Mouse (Mus musculus): ENCODE measurements at regions not wholly inside any gene's neighbourhood (a gene's known extent, or its start where the extent isn't known, plus 50 kb on each side); places are given as distances from the start of the nearest gene placed in this dataset.

DNA sequence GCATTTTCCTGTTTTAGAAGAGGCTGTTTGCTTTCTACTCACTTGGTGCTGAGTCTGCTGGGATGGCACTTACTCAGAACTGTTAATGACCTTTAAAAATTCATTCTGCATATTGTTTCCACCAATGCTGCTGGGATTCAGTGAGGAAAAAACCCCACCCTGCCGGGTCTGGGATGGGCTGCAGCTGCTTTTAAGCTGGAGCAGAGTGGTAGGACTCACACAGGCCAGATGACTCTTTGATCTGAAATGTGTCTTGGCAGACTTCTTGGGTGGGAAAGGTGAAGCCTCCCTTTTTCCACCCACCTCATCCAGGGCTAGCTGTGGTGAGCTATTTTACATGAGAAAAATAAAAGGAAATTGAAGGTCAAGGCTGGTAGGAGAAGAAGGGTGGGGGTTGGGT lies 56.4 kb upstream of the Ddhd1 start:
- DNase-seq, result no peak

DNA sequence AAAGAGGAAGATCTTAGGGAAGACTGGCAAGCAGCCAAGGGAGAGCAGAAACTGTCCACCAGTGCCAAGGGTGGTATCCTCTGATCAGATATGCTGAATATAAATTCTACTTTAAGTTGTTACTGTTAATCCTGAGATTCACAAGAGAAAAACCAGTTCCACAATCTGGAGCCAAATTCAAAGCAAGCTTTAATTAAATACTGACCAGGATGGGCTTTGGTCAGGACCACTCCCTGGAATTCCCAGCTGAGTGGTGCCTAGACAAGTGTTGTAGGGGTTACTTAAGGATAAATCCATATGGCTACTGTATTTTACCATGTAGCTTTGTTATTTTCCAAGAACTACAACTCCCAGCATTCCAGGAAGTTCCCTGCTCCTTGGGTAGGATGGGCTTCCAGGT lies 56.8 kb upstream of the Ddhd1 start:
- DNase-seq, result no peak

DNA sequence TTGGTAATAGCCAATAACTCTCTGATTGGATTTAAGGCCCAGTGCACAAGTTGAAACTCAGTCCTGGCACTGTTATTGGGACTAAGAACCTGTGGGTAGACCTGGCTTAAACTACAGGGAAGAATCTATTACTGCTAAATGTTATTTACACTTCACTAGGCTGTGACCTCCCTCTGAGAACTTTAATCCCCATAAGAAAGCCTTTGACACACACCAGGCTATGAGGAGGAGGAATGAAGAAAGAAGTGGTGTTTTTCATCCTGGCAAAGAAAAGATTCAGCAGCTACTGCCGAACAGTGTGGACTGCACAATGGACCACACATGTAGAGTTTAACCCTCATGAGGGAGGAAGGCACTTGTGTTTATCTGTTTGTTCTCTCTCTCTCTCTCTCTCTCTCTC lies 58.2 kb upstream of the Ddhd1 start:
- DNase-seq, result no peak

DNA sequence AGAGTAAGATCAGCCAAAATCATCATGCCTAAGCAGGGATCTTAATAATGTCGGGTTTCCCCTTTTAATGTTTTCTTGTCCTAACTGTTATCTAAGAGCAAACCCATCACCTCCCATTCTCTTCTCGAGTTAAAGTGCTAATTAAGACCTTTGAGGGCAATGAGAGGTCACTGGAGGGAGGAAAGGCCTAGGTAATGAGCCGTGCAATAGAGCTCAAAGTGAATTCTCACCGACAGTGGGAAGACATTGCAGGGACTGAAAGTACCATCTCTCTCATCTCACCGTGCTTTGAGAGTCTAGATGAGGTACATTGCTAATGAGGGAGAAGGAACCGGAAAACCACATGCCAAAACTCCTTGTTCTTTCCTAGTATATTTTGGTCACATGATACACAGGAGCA lies 64.9 kb upstream of the Ddhd1 start:
- DNase-seq, result no peak

DNA sequence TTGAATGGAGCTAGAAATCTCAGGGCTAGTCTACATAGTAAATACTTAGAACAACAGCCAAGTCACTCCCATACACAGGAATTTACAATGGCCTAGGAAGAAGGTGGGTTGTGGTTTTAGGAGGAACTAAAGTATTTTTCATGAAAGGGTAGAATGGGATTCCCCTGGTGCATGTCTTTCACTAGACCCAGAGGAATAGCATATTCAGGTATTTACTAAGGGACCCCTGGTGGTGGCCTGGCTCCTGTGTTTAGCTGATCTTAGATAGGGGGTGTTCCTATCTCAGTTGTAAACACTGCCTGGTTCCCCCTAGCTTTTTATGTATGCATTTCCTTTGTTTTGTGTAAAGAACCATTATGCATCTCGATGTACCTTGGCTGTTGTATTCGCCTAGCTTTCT lies 66.4 kb upstream of the Ddhd1 start:
- DNase-seq, result no peak

DNA sequence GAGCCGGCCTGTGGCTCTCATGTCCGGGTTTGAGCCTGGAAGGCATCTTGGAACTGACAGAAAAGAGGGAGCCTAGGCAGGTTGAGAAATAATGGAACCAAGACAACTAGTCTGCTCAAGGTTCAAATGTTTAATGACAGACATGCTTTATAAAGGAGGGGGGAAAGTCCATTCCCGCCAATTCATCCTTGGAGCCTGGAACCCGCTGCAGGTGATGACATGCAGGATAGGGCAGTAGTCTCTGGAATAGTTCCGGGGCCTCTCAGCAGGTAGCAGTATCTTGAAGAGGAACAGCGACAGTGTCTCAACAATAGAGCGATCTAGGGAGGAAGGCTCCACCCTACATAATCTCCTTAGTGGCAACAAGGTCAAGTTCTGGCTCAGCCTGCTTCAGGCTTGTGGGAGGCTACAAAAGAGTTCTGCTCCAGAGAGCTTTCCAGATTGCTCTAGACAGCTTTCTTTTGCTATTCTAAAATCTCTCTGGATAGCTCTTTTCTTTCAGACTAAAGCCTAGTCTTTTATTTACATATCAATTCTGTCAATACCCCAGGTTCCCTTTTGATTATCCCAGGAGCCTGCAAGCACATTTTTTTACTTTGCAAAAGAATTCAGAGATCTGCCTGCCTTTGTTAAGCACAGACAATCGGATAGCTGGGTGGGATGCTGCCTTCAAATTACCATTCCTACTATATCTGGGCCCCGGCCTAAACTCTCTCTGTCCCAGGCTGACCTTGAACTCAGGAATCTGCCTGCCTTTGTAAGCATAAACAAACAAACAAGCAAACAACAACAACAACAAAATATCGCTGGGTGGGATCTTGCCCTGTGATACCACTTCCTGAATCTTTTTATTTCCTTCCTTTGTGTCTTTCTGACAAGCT lies 76.8 kb upstream of the Ddhd1 start:
- no peak for DNase-seq

DNA sequence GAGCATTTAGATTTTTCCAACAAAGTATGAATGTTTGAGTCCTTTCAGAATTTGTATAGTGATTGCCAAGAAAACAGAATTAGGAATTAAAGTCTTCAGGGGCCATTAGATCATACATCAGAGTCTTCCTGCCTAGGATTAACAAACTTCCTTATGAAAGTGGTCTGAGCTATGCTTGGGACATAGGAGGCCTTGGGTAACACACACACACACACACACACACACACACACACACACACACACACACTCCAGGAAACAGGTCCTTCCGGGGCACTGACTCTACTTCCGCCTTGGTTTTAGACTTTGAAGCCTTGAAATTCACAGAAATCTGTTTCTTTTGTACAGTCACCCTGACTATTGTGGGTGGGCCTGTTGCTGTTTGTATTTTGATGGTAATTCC lies 80.0 kb upstream of the Ddhd1 start:
- DNase-seq, result no peak

DNA sequence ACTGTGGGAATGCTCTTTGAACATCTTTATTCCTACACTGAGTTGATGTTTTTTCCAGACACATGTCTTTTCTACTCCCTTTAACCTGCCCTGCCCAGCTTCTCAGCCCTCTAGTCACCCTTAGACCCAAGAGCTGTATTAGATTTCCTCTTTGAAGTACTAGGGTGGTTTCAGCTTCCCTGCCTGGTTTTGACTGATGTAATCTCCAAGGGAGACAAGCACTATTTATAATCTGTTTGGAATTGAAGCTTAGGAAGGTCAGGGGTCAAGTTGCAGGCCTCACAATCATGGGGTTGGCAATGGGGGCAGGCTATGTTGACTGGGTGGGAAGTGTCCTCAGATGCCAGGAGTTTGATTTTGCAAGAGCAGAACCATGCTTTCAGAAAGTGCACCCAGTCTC lies 81.7 kb upstream of the Ddhd1 start:
- no peak for DNase-seq

DNA sequence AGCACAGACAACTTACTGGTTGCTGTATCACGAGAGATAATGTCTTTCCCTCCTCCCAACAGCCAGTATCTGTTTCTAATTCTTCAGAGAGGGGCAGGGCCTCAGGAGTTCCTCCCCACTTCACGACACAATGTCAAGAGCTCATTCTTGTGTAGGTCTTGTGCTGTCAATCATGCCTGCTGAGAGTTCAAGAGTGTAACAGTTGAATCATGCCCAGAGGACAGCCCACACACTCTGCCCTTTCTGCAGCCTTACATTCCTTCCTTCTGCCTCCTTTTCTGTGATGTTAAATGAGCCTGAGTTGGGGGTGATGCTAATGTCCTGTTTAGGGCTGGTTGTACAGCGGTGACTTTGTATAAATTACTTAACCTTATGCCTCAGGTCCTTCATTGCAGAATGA lies 82.7 kb upstream of the Ddhd1 start:
- DNase-seq, result no peak

DNA sequence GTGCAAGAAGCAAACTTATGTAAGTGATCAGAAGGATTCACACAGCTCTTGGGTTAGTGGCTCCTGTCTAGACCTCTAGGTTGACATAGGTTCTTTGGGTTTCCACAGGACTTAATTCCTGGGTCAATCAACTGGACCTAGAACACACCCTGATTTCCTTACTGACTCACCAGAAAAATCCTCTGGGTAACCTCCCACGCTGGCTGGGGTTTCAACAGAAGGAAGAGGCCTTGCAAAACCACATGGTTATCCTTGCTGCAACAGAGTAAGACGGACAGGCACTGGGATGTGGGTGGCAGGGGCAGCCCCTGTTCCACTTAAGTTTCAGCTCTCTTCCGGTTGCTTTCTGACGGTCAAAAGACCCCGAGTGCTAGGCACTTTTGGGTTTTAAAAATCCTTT lies 88.2 kb upstream of the Ddhd1 start:
- no peak for DNase-seq

DNA sequence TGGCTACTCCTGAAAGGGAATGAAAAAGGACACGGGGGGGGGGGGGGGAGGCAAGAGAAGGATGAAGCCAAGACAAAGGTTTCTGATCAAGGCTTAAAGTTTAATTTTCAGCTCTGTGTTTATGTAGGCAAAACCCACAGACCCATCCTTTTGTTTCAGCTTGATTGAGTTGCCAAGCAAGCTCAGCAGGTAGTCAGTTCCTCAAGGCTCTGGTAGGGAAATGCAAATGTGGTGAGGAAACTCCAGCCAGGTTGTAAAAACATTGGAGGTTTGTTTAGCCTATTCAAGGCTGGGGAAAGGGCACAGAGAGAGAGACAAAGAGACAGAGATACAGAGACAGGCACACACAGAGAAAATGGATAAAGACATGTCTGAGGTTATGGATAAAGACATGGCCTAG lies 99.4 kb upstream of the Ddhd1 start:
- no peak for DNase-seq

DNA sequence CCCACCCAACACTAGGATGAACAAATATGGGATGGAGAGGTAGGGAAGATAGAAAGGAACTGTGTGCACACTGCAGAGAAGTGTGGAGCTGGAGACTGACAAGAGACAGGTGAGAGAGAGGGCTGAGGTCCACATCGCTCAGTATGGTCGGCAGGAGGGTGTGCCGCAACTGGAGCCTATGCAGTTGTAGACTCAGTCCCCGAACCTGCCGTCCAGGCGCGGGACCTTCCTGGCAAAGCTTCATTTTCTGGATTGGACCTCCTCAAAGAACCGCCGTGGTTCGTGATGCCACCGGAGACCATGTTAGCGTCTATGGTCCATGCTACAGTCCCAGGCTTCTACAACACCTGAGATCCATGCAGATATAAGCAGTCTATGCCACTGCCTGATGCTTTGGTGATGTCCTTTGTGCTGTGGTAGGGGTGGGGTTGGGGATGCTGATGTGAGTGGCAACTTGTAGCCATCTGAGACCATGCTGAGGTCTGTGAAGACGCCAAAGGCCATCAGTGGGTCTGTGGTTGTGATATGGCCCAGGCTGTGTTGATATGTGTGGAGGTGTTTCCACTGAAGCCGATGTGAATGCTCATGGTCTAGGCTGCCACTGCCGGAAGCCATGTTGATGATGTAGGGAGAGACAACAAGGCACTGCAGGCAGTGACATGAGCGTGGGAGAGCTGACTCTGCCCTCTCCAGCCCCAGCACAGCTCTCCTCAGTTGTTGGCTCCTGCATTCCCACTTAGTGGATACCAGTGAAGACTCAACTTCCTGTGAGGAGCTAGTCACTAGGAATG lies 103.1 kb upstream of the Ddhd1 start:
- DNase-seq, result no peak

DNA sequence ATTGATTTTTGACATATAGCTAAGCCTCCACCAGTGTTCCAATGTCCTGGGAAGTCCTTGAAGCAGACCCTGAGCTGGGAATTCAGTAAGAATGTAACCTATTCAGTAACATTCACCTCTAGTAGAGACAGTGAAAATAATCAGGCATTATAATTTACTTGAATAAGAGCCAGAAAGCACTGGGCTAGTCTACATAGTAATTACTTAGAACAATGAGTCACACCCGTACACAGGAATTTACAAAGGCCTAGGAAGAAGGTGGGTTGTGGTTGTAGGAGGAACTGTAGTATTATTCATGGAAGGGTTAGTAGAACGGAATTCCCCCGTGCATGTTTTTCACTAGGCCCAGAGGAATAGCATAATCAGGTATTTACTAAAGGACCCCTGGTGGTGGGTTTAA lies 106.3 kb upstream of the Ddhd1 start:
- DNase-seq, result no peak

DNA sequence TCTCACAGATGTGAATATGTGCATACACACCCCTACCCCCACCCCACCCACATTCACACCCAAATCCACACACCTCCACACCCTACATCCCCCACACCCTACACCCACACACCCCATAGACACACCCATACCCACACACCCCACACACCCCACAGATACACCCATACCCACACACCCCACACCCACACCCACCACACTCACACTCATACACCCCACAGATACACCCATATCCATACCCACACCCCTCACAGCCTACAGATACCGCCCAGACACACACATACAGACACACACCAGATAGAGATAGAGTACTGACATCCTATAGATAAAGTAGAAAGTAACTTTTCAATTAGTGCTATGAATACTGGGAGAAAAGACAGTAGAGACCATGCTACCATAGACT lies 108.6 kb upstream of the Ddhd1 start:
- DNase-seq, result no peak

DNA sequence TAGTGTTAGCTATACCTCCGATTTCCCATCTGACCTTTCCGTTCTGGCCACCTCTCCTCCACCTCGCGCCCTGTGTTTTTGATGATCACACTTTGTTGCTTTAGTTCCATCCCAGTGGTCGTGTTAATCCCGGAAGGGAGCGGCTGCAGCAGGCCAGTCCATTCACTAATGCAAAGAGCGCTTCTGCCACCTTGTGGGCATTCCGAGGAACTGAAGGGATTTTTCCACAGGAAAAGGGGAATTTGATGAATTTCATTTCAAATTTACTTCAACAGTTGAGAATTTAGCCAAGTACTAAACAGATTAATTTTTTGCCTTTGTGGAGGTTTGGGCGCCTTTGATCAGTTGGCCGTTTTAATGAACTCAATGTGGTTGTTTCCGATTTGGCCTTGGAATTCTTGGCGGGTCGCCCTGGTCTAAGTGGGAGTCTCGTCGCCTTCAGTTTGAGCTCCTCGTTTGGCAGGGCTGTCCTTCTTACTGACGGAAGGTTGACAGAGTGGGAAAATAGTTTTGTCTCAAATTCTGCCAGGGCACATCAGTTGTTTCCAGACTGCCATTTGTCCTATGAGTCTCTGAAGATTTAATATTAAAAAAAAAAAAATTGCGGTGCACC lies 114.8 kb upstream of the Ddhd1 start:
- DNase-seq, result peak; percentile 57 to 76

DNA sequence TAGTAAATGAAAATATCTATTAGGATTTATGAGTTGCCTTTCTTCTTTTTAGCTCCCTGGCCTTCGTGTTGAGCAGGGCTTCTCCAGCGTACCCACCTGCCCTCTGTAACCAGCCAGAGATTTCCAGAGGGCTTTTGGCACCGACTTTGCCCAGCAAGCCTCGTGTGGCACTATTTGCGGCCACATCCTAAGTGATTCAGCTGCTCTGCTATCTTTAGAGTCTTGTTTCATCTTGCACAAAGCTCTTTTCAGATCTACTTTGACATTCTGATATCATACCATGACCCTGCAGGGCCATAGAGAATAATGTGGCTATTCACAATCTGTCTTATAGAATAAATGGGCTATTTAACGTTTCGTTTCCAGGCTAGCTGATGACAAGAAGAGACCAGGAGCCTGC lies 115.4 kb upstream of the Ddhd1 start:
- DNase-seq, result peak in 1 of 2 experiments; percentile 7

DNA sequence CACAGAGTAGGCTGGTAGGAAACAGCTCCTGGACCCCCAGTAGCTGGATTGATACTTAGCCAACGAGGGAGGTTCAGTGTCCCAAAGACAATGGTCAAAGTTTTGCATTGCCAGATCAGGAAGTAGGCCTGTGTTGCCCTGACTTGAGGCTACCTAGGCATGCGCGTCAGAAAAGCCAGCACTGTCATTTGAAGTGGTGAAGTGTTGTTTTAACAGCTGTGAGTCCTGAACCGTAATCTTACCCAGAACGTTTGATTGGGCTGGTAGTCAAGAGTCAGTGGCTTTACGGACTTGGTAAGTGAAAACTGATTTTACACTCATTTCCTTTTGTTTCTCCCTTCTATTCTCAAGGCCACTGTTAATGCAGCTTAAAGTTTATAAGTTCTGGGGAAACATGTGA lies 123.9 kb upstream of the Ddhd1 start:
- DNase-seq, result no peak

DNA sequence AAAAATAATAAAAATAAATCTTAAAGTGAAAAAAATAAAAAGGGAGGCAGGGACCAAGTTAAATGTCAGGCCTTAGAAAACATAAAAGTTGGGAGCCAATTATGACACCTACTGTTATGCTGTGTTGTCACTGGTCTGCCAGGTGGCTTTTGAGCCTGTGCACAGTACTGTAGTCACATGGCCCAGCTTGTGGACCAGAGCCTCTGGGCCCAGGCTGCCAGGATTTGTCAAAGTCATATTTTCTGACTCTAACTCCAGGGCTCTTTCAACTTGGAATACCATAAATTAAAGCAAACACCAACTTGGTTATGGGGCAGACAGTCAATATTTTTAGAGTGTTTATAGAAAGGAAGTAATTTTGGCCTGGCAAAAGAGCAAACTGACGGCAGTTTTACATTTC lies 137.0 kb upstream of the Ddhd1 start:
- DNase-seq, result no peak

DNA sequence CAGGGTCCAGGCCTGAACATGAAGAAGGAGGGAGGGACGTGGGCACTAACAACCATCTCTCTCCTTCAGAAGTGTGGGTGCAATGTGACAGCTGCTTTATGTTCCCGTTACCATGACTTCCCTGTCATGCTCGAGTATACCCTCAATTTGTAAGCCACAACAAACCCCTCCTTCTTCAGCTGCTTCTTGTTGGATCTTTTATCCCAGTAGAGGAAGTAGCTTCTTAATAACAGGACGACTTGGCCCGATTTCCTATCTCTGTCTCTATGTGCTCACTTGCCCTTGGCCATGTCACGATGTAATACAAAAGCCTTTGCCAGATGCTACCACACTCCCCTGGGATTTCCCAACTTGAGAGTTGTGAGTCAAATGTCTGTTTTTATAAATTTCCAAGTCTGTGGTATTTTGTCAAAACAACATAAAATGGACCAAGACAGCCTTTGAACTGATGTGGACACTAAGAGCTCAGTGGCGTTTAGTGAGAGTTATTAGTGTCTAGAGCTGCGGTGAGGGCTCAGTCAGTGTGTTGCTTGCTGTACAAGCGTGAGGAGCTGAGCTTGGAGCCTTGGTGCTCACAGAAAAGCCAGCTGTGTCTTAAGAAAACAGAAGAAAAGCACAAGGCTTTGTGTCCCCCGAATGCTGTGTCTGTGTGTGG lies 138.8 kb upstream of the Ddhd1 start:
- no peak for DNase-seq

DNA sequence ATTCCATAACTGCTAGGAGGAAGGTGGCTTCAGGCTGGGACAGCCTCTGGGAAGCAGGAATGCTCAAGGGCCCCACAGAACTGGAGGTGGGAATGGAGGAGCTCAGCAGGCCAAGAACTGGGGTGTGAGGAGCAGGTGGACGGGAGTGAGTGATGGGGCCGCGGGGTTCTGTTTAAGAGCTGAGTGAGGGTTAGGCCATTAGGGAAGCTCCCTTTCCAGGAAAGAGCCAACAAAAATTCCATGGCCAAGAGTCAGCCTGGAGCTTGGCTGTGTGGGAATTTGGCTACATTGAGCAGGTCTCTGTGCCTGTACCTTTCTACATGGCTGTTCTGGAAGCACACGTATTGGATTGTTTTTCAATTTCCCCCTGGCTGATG lies 139.4 kb upstream of the Ddhd1 start:
- DNase-seq, result no peak

DNA sequence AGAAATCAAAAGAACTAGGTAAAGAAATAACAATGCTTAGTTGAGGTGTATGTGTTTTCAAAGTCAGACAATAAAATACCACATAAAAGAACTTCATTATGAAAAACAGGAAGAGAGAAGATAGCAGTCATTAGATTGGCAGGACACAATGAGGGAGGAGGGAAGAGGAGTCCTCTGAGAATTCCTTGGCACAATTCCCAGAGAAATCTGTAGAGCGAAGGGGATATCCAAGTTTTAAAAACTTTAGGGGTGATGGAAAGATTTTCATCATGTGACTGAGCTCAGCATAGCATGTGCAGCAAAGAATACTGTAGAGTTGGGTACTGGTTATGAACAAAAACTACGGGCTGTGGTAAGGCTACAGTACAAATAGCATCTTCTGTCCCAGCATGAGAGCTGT lies 141.3 kb upstream of the Ddhd1 start:
- no peak for DNase-seq

DNA sequence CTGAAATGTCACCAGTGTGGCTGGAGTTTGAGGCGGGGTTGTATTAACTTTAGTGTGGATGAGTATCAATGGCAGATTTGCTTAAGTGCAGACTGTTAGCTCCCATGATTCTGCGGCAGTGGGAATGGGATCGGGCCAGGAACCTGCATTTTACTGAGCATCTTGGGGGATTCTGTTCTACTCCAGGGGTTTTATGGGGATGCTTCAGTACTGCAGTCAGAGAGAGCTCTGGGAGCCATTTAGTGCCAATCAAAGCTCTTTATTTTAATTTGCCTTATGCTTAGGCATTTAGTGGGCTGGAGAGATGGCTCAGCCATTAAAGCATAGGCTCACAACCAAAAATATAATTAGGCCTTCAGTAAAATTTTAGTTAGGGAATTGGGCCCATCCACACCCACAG lies 148.0 kb upstream of the Ddhd1 start:
- DNase-seq, result no peak

DNA sequence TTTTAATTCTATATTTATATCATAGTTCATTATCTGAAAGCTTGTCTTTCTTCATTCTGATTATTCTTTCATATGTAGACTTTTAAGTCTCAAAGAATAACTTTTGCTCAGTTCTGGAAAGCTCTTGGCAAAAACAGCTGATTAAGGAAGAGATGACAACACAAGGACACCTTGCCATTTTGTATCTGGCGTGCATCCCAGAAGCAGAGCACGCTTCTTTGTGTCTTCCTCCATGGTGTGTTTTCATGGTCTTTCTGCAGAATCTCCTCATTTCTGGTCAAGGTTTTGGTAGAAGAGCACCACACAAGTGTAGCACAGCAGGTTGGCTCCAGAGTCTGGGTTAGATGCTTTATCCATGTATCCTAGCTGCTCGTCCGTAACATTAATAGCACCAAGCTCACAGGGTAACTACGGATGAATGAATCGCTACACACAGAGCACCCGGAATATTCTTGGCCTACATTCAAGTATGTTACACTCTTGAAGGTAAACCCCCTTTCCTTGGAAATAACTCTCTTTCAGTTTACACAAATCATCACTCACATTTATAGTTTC lies 148.9 kb upstream of the Ddhd1 start:
- DNase-seq, result no peak

Measured in cerebellum, postnatal 25 days (tissue).